Mouse (Mus musculus) lung, postnatal 0 days (tissue): ENCODE measurements at regions not wholly inside any gene's neighbourhood (a gene's known extent, or its start where the extent isn't known, plus 50 kb on each side); places are given as distances from the start of the nearest gene placed in this dataset.
A peak's percentile ranks its signal among the peaks of the same experiment; 100 is the strongest.

Experiments
- ATAC-seq: fragments of 200-750 bp; cut with Nextera tagmentation; 2 replicates; pipeline ENCODE4 v1.8.0; 2017; ENCODE audit warnings: moderate library complexity
- DNase-seq: peaks from one replicate; pipeline ENCODE4 v3.0.0-alpha.2; 2016; ENCODE audit warnings: low spot score
- H3K27ac ChIP-seq: fragments of 300-500 bp; sonication (generic); 2 replicates; pipeline ENCODE4 v1.5.1; 2014; ENCODE audit warnings: antibody characterized with exemption, mild to moderate bottlenecking, low read length, mixed read lengths
- H3K27me3 ChIP-seq: fragments of 300-500 bp; sonication (generic); replicated peaks from 2 replicates; pipeline ENCODE4 v1.6.1; 2014; ENCODE audit warnings: low read length, mixed read lengths; ENCODE audit not compliant: insufficient read depth
- H3K36me3 ChIP-seq: fragments of 300-500 bp; sonication (generic); 2 replicates; pipeline ENCODE4 v1.6.1; 2014; ENCODE audit warnings: low read length, mixed read lengths; ENCODE audit not compliant: insufficient read depth
- H3K4me1 ChIP-seq: fragments of 300-500 bp; sonication (generic); 2 replicates; pipeline ENCODE4 v1.6.1; 2014; ENCODE audit warnings: antibody characterized with exemption, low read depth, low read length, mixed read lengths; ENCODE audit not compliant: insufficient read depth
- H3K4me2 ChIP-seq: fragments of 300-500 bp; sonication (generic); replicated peaks from 2 replicates; pipeline ENCODE4 v1.6.1; 2014; ENCODE audit warnings: low read depth, mild to moderate bottlenecking, low read length, moderate library complexity, mixed read lengths
- H3K4me3 ChIP-seq: fragments of 300-500 bp; sonication (generic); 2 replicates; pipeline ENCODE4 v1.5.1; 2014; ENCODE audit warnings: low read depth, low read length
- H3K9ac ChIP-seq: fragments of 300-500 bp; sonication (generic); replicated peaks from 2 replicates; pipeline ENCODE4 v1.6.1; 2014; ENCODE audit warnings: low read depth, mild to moderate bottlenecking
- H3K9me3 ChIP-seq: fragments of 300-500 bp; sonication (generic); 2 replicates; pipeline ENCODE4 v1.6.1; 2016; ENCODE audit warnings: low read length, mixed read lengths
- CTCF ChIP-seq: IDR thresholded peaks from 2 replicates; pipeline ENCODE4 v1.5.1; 2016; ENCODE audit warnings: antibody characterized with exemption, mild to moderate bottlenecking
- EP300 ChIP-seq: IDR thresholded peaks from 2 replicates; pipeline ENCODE4 v1.6.1; 2016; ENCODE audit warnings: antibody characterized with exemption, mild to moderate bottlenecking, control low read depth
- WGBS: fragments of 180-500 bp; shearing (Covaris S2); extraction: QIAGEN DNeasy Blood & Tissue Kit; methylation state at CpG from one replicate; pipeline ENCODE4 v1.1.7; 2014; 5-methylcytosine and 5-hydroxymethylcytosine counted together

- TF ChIP-seq CTCF (no peak), EP300 (no peak)
- Histone ChIP-seq H3K4me2 (no peak overlapping the region), H3K27me3 (no peaks in the 10 kb centered on the region), H3K27ac (no peak overlapping the region), H3K9ac (no peak overlapping the region), H3K4me3 (no peak overlapping the region), H3K9me3 (no peaks in the 10 kb centered on the region), H3K36me3 (no peaks in the 10 kb centered on the region), H3K4me1 (no peaks in the 10 kb centered on the region)
- 86% methylated on average over 5 of the region's 5 CpGs for WGBS
- DNase-seq (no peak), ATAC-seq (no peak)
Measured at GRCm38 (mm10) chr12:77595821-77596220, 357.9 kb downstream of the Fut8 start.

DNA sequence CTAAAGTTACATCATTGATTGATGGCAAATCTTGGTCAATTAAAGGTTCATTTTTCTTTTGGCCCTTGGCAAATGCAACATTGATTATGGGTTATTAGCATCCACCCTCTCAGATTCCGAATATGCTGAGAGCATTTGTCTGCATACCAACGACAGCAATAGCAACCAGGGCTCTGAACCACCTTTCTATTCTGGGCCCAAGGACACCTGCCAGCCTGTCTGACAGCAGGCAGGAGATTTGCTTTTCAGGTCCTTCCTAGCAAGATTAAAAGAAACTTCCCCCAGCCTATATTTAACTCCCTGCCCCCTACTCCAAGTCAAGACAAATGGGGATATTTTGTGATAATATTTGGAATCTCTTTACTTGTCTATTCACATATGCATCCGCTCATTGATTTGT lies 358.8 kb downstream of the Fut8 start:
- Histone ChIP-seq H3K27ac (no peak overlapping the region), H3K9ac (no peak overlapping the region), H3K36me3 (no peaks in the 10 kb centered on the region), H3K4me2 (no peak overlapping the region), H3K9me3 (no peaks in the 10 kb centered on the region), H3K4me1 (no peaks in the 10 kb centered on the region), H3K27me3 (no peaks in the 10 kb centered on the region), H3K4me3 (no peak overlapping the region)
- 81% methylated on average over 3 of the region's 3 CpGs for WGBS
- TF ChIP-seq CTCF (no peak), EP300 (no peak)
- DNase-seq (no peak), ATAC-seq (no peak)

GRCm38 (mm10) chr12:77597627-77598333 lies 359.9 kb downstream of the Fut8 start:
- no peaks in the 10 kb centered on the region for H3K36me3 ChIP-seq
- ATAC-seq (peak; percentile 61), DNase-seq (peak; percentile 48)
- no peak overlapping the region for H3K9ac ChIP-seq
- no peak overlapping the region for H3K27ac ChIP-seq
- TF ChIP-seq EP300 = no peak
- TF ChIP-seq CTCF = no peak
- H3K4me2 ChIP-seq = no peak overlapping the region
- no peak overlapping the region for H3K4me3 ChIP-seq
- no peaks in the 10 kb centered on the region for H3K4me1 ChIP-seq
- no peaks in the 10 kb centered on the region for H3K27me3 ChIP-seq
- no peaks in the 10 kb centered on the region for H3K9me3 ChIP-seq
- WGBS = 29% methylated on average over 3 of the region's 3 CpGs

DNA sequence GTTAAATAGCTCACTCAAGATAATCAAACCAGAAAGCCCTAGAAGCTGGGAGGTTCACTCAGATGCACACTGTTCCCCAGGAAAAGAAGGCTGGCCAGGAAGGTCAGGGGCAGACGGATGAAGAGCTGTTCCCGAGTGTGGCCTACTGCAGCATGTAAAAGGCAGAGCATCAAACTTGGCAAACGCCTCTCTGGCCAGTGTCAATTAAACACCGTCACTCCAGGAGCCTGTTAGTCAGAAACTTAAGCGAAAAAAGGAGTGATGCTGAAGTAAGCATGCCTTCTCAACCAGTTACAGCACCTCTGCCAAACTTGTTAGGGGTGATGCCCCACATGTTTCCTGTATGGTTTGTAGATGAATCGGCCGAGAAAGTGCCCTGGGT lies 360.4 kb downstream of the Fut8 start:
- TF ChIP-seq EP300 (no peak), CTCF (no peak)
- Histone ChIP-seq H3K4me2 (no peak overlapping the region), H3K4me1 (no peaks in the 10 kb centered on the region), H3K27ac (no peak overlapping the region), H3K27me3 (no peaks in the 10 kb centered on the region), H3K4me3 (no peak overlapping the region), H3K36me3 (no peaks in the 10 kb centered on the region), H3K9ac (no peak overlapping the region), H3K9me3 (no peaks in the 10 kb centered on the region)
- 28% methylated on average over 7 of the region's 7 CpGs for WGBS
- DNase-seq = peak; percentile 20
- no peak; the same call in 1 of the 2 replicates for ATAC-seq

DNA sequence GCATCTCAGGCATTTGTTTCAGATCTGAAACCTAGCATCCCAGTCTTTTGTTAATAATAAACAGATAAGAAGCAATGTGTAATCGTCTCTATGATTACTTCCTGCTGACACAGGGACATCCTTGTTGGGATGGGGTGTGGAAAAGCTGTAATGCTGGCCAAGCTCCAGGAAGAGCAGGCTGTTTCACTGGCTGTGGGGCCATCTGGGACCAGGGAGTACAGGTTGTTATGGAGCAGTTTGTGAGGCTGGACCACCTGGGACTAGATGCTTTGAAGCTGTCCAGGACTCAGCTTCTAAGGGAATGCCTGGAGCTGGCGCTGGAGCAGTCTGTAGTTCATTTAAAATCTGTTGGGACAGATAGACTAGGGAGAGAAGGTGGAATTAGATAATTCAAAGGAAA lies 361.5 kb downstream of the Fut8 start:
- H3K27me3 ChIP-seq = no peaks in the 10 kb centered on the region
- TF ChIP-seq CTCF (no peak), EP300 (no peak)
- no peak overlapping the region for H3K4me2 ChIP-seq
- H3K9me3 ChIP-seq = no peaks in the 10 kb centered on the region
- no peak overlapping the region for H3K9ac ChIP-seq
- H3K4me3 ChIP-seq = no peak overlapping the region
- no peaks in the 10 kb centered on the region for H3K4me1 ChIP-seq
- no peaks in the 10 kb centered on the region for H3K36me3 ChIP-seq
- 60% methylated on average over 2 of the region's 2 CpGs for WGBS
- DNase-seq = no peak
- H3K27ac ChIP-seq = no peak overlapping the region
- ATAC-seq = no peak

DNA sequence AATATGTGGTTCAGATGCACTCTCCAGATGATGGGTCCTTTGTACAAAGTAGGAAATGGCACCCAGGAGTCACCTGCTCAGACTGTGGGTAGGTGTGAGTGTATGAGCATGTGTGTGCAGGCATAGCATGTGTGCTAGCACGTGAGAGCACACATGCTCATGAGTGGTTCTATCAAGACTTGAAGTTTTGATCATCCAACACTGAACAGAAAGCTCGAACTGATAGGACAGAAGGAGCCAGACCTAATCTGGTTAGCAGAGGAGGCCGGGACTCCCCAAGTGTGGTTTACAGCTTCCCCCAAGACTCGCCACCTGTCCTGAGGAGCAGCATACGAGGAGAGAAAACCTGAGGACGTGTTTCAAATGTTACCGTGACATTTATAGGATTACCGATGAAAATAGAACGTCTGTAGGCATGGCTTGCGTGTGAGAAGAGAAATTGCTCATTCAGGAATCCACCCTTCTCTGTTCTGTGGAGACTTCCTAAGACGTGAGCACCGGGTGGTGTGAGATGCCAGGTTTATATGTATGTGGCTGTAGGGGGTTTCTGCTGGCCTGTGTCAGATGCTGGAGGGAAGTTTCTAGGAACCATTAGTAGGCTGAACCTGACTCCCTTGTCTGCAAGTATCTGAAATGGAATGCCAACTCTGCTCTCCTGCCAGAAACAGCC lies 366.0 kb downstream of the Fut8 start:
- Histone ChIP-seq H3K36me3 (no peaks in the 10 kb centered on the region), H3K4me3 (no peak overlapping the region), H3K27me3 (no peaks in the 10 kb centered on the region), H3K27ac (no peak overlapping the region), H3K9me3 (no peaks in the 10 kb centered on the region), H3K4me2 (no peak overlapping the region), H3K4me1 (no peaks in the 10 kb centered on the region), H3K9ac (no peak overlapping the region)
- 84% methylated on average over 12 of the region's 12 CpGs for WGBS
- no peak for TF ChIP-seq CTCF
- no peak for TF ChIP-seq EP300
- no peak for DNase-seq
- no peak for ATAC-seq
